Mouse (Mus musculus): ENCODE measurements around the gene Arl8a. TPM values are rescaled to one million over a fixed set of nuclear protein-coding genes. Genes with fewer than 3 reads are reported as not detected.

Gene Arl8a
- polyA plus RNA-seq, 1 experiment from 2014 or later: 68.8 TPM

DNA sequence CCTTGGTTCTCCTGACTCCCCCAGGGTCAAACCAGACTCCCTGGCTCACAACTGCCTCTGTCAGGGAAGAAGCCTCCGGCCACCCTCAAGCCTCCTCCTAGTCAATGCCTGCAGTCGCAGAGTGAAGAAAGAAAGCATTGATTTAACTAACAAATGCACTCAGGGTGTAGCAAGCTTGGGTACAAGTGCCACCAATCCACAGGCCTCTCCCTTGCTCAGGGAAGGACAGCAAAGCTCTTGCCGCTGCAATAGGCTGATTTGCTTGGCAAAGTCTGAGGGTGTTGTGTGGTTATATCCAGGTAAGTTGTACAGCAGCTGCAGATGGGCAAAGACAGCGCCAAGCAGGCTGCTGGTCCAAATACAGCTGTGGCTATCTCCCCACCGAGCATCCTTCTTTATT lies 51.8 kb downstream of the Arl8a start:
- Histone ChIP-seq H3K9ac (ENCODE audit: low read depth, low read length) (no peak overlapping the region), H3K27me3 (replicated peaks; ENCODE audit: control insufficient read depth, insufficient read depth, low read length) (no peaks in the 10 kb centered on the region), H3K27ac (ENCODE audit: low read depth, low read length) (peak overlapping the region; percentile 86), H3K9me3 (ENCODE audit: control insufficient read depth) (no peaks in the 10 kb centered on the region), H3K36me3 (ENCODE audit: control insufficient read depth, insufficient read depth) (no peaks in the 10 kb centered on the region), H3K4me1 (replicated peaks; ENCODE audit: control insufficient read depth, insufficient read depth, low read length) (no peaks in the 10 kb centered on the region), H3K4me2 (replicated peaks; ENCODE audit: low read depth) (0 out of 2 replicates have a peak overlapping the region, but pooled peaks have one; percentile 48), H3K4me3 (ENCODE audit: low read depth, low read length) (no peak overlapping the region)
- 0 out of 2 replicates have a peak, but pooled peaks have one; percentile 0 for ATAC-seq
- TF ChIP-seq CTCF (IDR thresholded peaks at IDR 0.05; ENCODE audit: low read depth): no peak
- 27% methylated on average over 5 of the region's 5 CpGs for WGBS

- 0 out of 2 replicates have a peak overlapping the region, but pooled peaks have one; percentile 22 for H3K9ac ChIP-seq (ENCODE audit: low read depth, low read length)
- H3K27me3 ChIP-seq (replicated peaks; ENCODE audit: control insufficient read depth, insufficient read depth, low read length): no peaks in the 10 kb centered on the region
- no peaks in the 10 kb centered on the region for H3K9me3 ChIP-seq (ENCODE audit: control insufficient read depth)
- TF ChIP-seq CTCF (IDR thresholded peaks at IDR 0.05; ENCODE audit: low read depth): peak; percentile 29
- peak overlapping the region; percentile 11; the same call in 1 of the 2 replicates for H3K4me3 ChIP-seq (ENCODE audit: low read depth, low read length)
- 5% methylated on average over 21 of the region's 21 CpGs for WGBS
- no peaks in the 10 kb centered on the region for H3K36me3 ChIP-seq (ENCODE audit: control insufficient read depth, insufficient read depth)
- no peaks in the 10 kb centered on the region for H3K4me1 ChIP-seq (replicated peaks; ENCODE audit: control insufficient read depth, insufficient read depth, low read length)
- ATAC-seq: peak; percentile 95
- H3K27ac ChIP-seq (ENCODE audit: low read depth, low read length): peak overlapping the region; percentile 86
- H3K4me2 ChIP-seq (replicated peaks; ENCODE audit: low read depth): peak overlapping the region; percentile 48
Observed at GRCm38 (mm10) chr1:135199014-135199819, 52.6 kb downstream of the Arl8a start.

DNA sequence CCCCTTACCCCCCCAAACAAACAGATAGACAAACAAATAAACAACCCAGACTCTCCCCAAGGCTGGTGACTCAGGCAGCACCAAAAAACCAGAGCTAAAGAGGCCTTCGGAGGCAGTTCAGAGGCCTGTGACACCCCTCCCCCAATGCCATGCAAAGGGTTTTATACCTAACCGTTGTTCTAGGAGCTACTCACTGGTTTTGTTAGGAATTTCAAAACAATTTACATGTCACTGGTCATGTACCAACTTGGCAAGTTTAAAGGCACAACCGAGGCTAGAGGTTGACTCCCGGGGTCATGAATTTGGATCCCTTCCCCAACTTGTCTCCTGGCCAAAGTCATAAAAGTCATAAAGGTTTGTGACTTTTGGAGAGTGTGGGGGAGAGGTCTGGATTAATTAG lies 53.8 kb downstream of the Arl8a start:
- TF ChIP-seq CTCF (IDR thresholded peaks at IDR 0.05; ENCODE audit: low read depth): no peak
- Histone ChIP-seq H3K27me3 (replicated peaks; ENCODE audit: control insufficient read depth, insufficient read depth, low read length) (no peaks in the 10 kb centered on the region), H3K4me2 (replicated peaks; ENCODE audit: low read depth) (no peak overlapping the region), H3K27ac (ENCODE audit: low read depth, low read length) (no peak overlapping the region), H3K9ac (ENCODE audit: low read depth, low read length) (no peak overlapping the region), H3K4me3 (ENCODE audit: low read depth, low read length) (no peak overlapping the region), H3K4me1 (replicated peaks; ENCODE audit: control insufficient read depth, insufficient read depth, low read length) (no peaks in the 10 kb centered on the region), H3K36me3 (ENCODE audit: control insufficient read depth, insufficient read depth) (no peaks in the 10 kb centered on the region), H3K9me3 (ENCODE audit: control insufficient read depth) (no peaks in the 10 kb centered on the region)
- ATAC-seq: no peak
- 65% methylated on average over 4 of the region's 4 CpGs for WGBS

- Histone ChIP-seq H3K9ac (ENCODE audit: low read depth, low read length) (no peak overlapping the region), H3K4me3 (ENCODE audit: low read depth, low read length) (no peak overlapping the region), H3K27ac (ENCODE audit: low read depth, low read length) (peak overlapping the region; percentile 71), H3K36me3 (ENCODE audit: control insufficient read depth, insufficient read depth) (no peaks in the 10 kb centered on the region), H3K4me2 (replicated peaks; ENCODE audit: low read depth) (peak overlapping the region; percentile 30; the same call in 1 of the 2 replicates), H3K4me1 (replicated peaks; ENCODE audit: control insufficient read depth, insufficient read depth, low read length) (0 out of 2 replicates have a peak, but pooled peaks cover 4% of the 10 kb centered on the region), H3K27me3 (replicated peaks; ENCODE audit: control insufficient read depth, insufficient read depth, low read length) (no peaks in the 10 kb centered on the region), H3K9me3 (ENCODE audit: control insufficient read depth) (no peaks in the 10 kb centered on the region)
- WGBS: 17% methylated on average over 12 of the region's 12 CpGs
- peak; percentile 74 for ATAC-seq
- TF ChIP-seq CTCF (IDR thresholded peaks at IDR 0.05; ENCODE audit: low read depth): no peak
Observed at GRCm38 (mm10) chr1:135204196-135205126, 57.8 kb downstream of the Arl8a start.

DNA sequence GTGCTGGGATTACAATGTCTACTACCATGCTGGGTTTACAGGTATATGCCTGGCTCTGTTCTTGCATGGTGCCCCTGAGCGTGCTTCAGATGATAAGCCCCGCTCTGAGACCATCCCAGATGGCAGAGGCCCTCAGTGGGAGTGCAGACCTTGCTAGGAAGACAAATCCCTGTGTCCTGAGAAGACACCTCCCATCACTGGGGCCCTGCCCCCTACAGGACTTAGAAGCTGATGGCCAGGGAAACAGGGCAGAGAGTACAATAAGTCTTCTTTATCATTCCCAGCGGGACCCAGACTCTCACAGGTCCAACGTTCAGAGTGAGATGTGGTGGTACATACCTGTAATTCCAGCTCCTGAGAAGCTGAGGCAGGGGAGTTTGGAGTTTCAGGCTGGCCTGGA lies 58.6 kb downstream of the Arl8a start:
- H3K9ac ChIP-seq (ENCODE audit: low read depth, low read length): no peak overlapping the region
- no peaks in the 10 kb centered on the region for H3K36me3 ChIP-seq (ENCODE audit: control insufficient read depth, insufficient read depth)
- TF ChIP-seq CTCF (IDR thresholded peaks at IDR 0.05; ENCODE audit: low read depth): peak; percentile 44
- peak; percentile 35 for ATAC-seq
- H3K9me3 ChIP-seq (ENCODE audit: control insufficient read depth): no peaks in the 10 kb centered on the region
- H3K27ac ChIP-seq (ENCODE audit: low read depth, low read length): peak overlapping the region; percentile 54; the same call in 1 of the 2 replicates
- H3K4me3 ChIP-seq (ENCODE audit: low read depth, low read length): no peak overlapping the region
- H3K4me1 ChIP-seq (replicated peaks; ENCODE audit: control insufficient read depth, insufficient read depth, low read length): 0 out of 2 replicates have a peak, but pooled peaks cover 7% of the 10 kb centered on the region
- no peaks in the 10 kb centered on the region for H3K27me3 ChIP-seq (replicated peaks; ENCODE audit: control insufficient read depth, insufficient read depth, low read length)
- peak overlapping the region; percentile 7; the same call in 1 of the 2 replicates for H3K4me2 ChIP-seq (replicated peaks; ENCODE audit: low read depth)
- 30% methylated on average over 4 of the region's 4 CpGs for WGBS

Other genes starting within 250 kb of the Arl8a start
- gene Ppp1r12b, start 190.9 kb upstream of the Arl8a start, polyA plus RNA-seq (2015; fragmentation: Nextera tagmentation; extraction: Ambion mirVana): 11.5 and 13.0 TPM in 2 replicates
- 9.4 and 12.3 TPM in 2 replicates for gene Ube2t, start 184.3 kb upstream of the Arl8a start, polyA plus RNA-seq (2015; fragmentation: Nextera tagmentation; extraction: Ambion mirVana)
- 0.37 and 0.44 TPM in 2 replicates for gene Lgr6, start 41.5 kb upstream of the Arl8a start, polyA plus RNA-seq (2015; fragmentation: Nextera tagmentation; extraction: Ambion mirVana)
- gene Ptpn7, start 14.1 kb upstream of the Arl8a start, polyA plus RNA-seq (2015; fragmentation: Nextera tagmentation; extraction: Ambion mirVana): 0.73 and 0.76 TPM in 2 replicates
- gene Gpr37l1, start 20.9 kb downstream of the Arl8a start, polyA plus RNA-seq (2015; fragmentation: Nextera tagmentation; extraction: Ambion mirVana): 1.7 and 2.0 TPM in 2 replicates
- 159 and 164 TPM in 2 replicates for gene Elf3, start 111.7 kb downstream of the Arl8a start, polyA plus RNA-seq (2015; fragmentation: Nextera tagmentation; extraction: Ambion mirVana)
- gene Rnpep, start 137.3 kb downstream of the Arl8a start, polyA plus RNA-seq (2015; fragmentation: Nextera tagmentation; extraction: Ambion mirVana): 136 and 141 TPM in 2 replicates
- 257 and 271 TPM in 2 replicates for gene Timm17a, start 167.0 kb downstream of the Arl8a start, polyA plus RNA-seq (2015; fragmentation: Nextera tagmentation; extraction: Ambion mirVana)
- gene Lmod1, start 178.0 kb downstream of the Arl8a start, polyA plus RNA-seq (2015; fragmentation: Nextera tagmentation; extraction: Ambion mirVana): 11.8 and 13.5 TPM in 2 replicates
- 12.4 and 13.1 TPM in 2 replicates for gene Shisa4, start 228.4 kb downstream of the Arl8a start, polyA plus RNA-seq (2015; fragmentation: Nextera tagmentation; extraction: Ambion mirVana)